Mouse (Mus musculus): ENCODE data around the gene Cgrrf1. TPM values are rescaled to one million over a fixed set of nuclear protein-coding genes. Genes with fewer than 3 reads are reported as not detected.
A peak's percentile ranks its signal among the peaks of the same experiment; 100 is the strongest.

The Cgrrf1 gene
- polyA plus RNA-seq, 1 experiment from 2014 or later, result 26.8 TPM

GRCm38 (mm10) chr14:46827430-46827829, 4.5 kb upstream of the Cgrrf1 start:
- H3K4me3 ChIP-seq, result no peak overlapping the region
- no peaks in the 10 kb centered on the region for H3K27me3 ChIP-seq (replicated peaks)
- H3K36me3 ChIP-seq, result no peaks in the 10 kb centered on the region
- H3K27ac ChIP-seq (ENCODE audit: poor library complexity, severe bottlenecking), result no peak overlapping the region
- H3K4me2 ChIP-seq, result no peak overlapping the region
- H3K9ac ChIP-seq, result no peak overlapping the region
- no peak for ATAC-seq (ENCODE audit: insufficient number of reproducible peaks, low FRiP score)
- no peaks in the 10 kb centered on the region for H3K9me3 ChIP-seq (replicated peaks)
- WGBS, result 57% methylated on average over 1 of the region's 1 CpGs
- peaks cover 5% of the 10 kb centered on the region; the same call in 1 of the 2 replicates for H3K4me1 ChIP-seq (replicated peaks)

GRCm38 (mm10) chr14:46831295-46831694, 630 bp upstream of the Cgrrf1 start:
- peak overlapping the region; percentile 76 for H3K4me2 ChIP-seq
- WGBS, result 4% methylated on average over 4 of the region's 4 CpGs
- peak overlapping the region; percentile 75 for H3K27ac ChIP-seq (ENCODE audit: poor library complexity, severe bottlenecking)
- no peaks in the 10 kb centered on the region for H3K27me3 ChIP-seq (replicated peaks)
- peak overlapping the region; percentile 97 for H3K9ac ChIP-seq
- no peaks in the 10 kb centered on the region for H3K36me3 ChIP-seq
- H3K4me1 ChIP-seq (replicated peaks), result peaks cover 10% of the 10 kb centered on the region
- peak overlapping the region; percentile 100 for H3K4me3 ChIP-seq
- no peak for ATAC-seq (ENCODE audit: insufficient number of reproducible peaks, low FRiP score)
- H3K9me3 ChIP-seq (replicated peaks), result no peaks in the 10 kb centered on the region

GRCm38 (mm10) chr14:46832354-46833272, 688 bp downstream of the Cgrrf1 start:
- no peaks in the 10 kb centered on the region for H3K9me3 ChIP-seq (replicated peaks)
- H3K4me3 ChIP-seq, result peak overlapping the region; percentile 100
- peak overlapping the region; percentile 97 for H3K9ac ChIP-seq
- H3K4me2 ChIP-seq, result peak overlapping the region; percentile 76
- no peaks in the 10 kb centered on the region for H3K36me3 ChIP-seq
- peak overlapping the region; percentile 75 for H3K27ac ChIP-seq (ENCODE audit: poor library complexity, severe bottlenecking)
- 6% methylated on average over 40 of the region's 40 CpGs for WGBS
- no peaks in the 10 kb centered on the region for H3K27me3 ChIP-seq (replicated peaks)
- peaks cover 14% of the 10 kb centered on the region for H3K4me1 ChIP-seq (replicated peaks)
- ATAC-seq (ENCODE audit: insufficient number of reproducible peaks, low FRiP score), result peak; percentile 68

GRCm38 (mm10) chr14:46839326-46839725, 7.4 kb downstream of the Cgrrf1 start:
- H3K9ac ChIP-seq, result no peak overlapping the region
- peaks cover 16% of the 10 kb centered on the region for H3K4me1 ChIP-seq (replicated peaks)
- H3K27me3 ChIP-seq (replicated peaks), result no peaks in the 10 kb centered on the region
- no peak overlapping the region for H3K4me2 ChIP-seq
- peaks cover 27% of the 10 kb centered on the region for H3K36me3 ChIP-seq
- ATAC-seq (ENCODE audit: insufficient number of reproducible peaks, low FRiP score), result no peak
- WGBS, result 57% methylated on average over 4 of the region's 4 CpGs
- H3K27ac ChIP-seq (ENCODE audit: poor library complexity, severe bottlenecking), result no peak overlapping the region
- no peak overlapping the region for H3K4me3 ChIP-seq
- no peaks in the 10 kb centered on the region for H3K9me3 ChIP-seq (replicated peaks)

- peaks cover 13% of the 10 kb centered on the region for H3K4me1 ChIP-seq (replicated peaks)
- H3K9ac ChIP-seq, result no peak overlapping the region
- H3K27me3 ChIP-seq (replicated peaks), result no peaks in the 10 kb centered on the region
- no peaks in the 10 kb centered on the region for H3K9me3 ChIP-seq (replicated peaks)
- WGBS, result 87% methylated on average over 11 of the region's 11 CpGs
- no peak for ATAC-seq (ENCODE audit: insufficient number of reproducible peaks, low FRiP score)
- H3K27ac ChIP-seq (ENCODE audit: poor library complexity, severe bottlenecking), result no peak overlapping the region
- no peak overlapping the region for H3K4me3 ChIP-seq
- no peak overlapping the region for H3K4me2 ChIP-seq
- peaks cover 42% of the 10 kb centered on the region for H3K36me3 ChIP-seq
Observed at GRCm38 (mm10) chr14:46845706-46846105, 13.8 kb downstream of the Cgrrf1 start.

- ATAC-seq (ENCODE audit: insufficient number of reproducible peaks, low FRiP score), result no peak
Observed at GRCm38 (mm10) chr14:46848063-46848590, 16.2 kb downstream of the Cgrrf1 start.

GRCm38 (mm10) chr14:46848736-46849135, 16.8 kb downstream of the Cgrrf1 start:
- Histone ChIP-seq H3K9me3 (replicated peaks) (no peaks in the 10 kb centered on the region), H3K9ac (no peak overlapping the region), H3K27ac (ENCODE audit: poor library complexity, severe bottlenecking) (no peak overlapping the region), H3K4me2 (no peak overlapping the region), H3K36me3 (peaks cover 25% of the 10 kb centered on the region), H3K27me3 (replicated peaks) (no peaks in the 10 kb centered on the region), H3K4me1 (replicated peaks) (0 out of 2 replicates have a peak, but pooled peaks cover 2% of the 10 kb centered on the region), H3K4me3 (no peak overlapping the region)
- no peak for ATAC-seq (ENCODE audit: insufficient number of reproducible peaks, low FRiP score)
- 86% methylated on average over 5 of the region's 5 CpGs for WGBS

More at GRCm38 (mm10) chr14:46848063-46848590, 16.2 kb downstream of the Cgrrf1 start:
- Histone ChIP-seq H3K4me3 (no peak overlapping the region), H3K9ac (no peak overlapping the region), H3K36me3 (peaks cover 25% of the 10 kb centered on the region), H3K27ac (ENCODE audit: poor library complexity, severe bottlenecking) (no peak overlapping the region), H3K4me1 (replicated peaks) (0 out of 2 replicates have a peak, but pooled peaks cover 2% of the 10 kb centered on the region), H3K27me3 (replicated peaks) (no peaks in the 10 kb centered on the region), H3K4me2 (no peak overlapping the region), H3K9me3 (replicated peaks) (no peaks in the 10 kb centered on the region)
- 82% methylated on average over 4 of the region's 4 CpGs for WGBS

- no peaks in the 10 kb centered on the region for H3K27me3 ChIP-seq (replicated peaks)
- no peaks in the 10 kb centered on the region for H3K9me3 ChIP-seq (replicated peaks)
- no peak overlapping the region for H3K9ac ChIP-seq
- H3K4me2 ChIP-seq, result no peak overlapping the region
- no peak for ATAC-seq (ENCODE audit: insufficient number of reproducible peaks, low FRiP score)
- H3K4me1 ChIP-seq (replicated peaks), result no peaks in the 10 kb centered on the region
- 83% methylated on average over 1 of the region's 1 CpGs for WGBS
- peaks cover 23% of the 10 kb centered on the region for H3K36me3 ChIP-seq
- no peak overlapping the region for H3K27ac ChIP-seq (ENCODE audit: poor library complexity, severe bottlenecking)
- H3K4me3 ChIP-seq, result no peak overlapping the region
Observed at GRCm38 (mm10) chr14:46849769-46850168, 17.8 kb downstream of the Cgrrf1 start.

GRCm38 (mm10) chr14:46853677-46854076, 21.8 kb downstream of the Cgrrf1 start:
- no peak overlapping the region for H3K27ac ChIP-seq (ENCODE audit: poor library complexity, severe bottlenecking)
- no peaks in the 10 kb centered on the region for H3K4me1 ChIP-seq (replicated peaks)
- no peaks in the 10 kb centered on the region for H3K9me3 ChIP-seq (replicated peaks)
- no peak for ATAC-seq (ENCODE audit: insufficient number of reproducible peaks, low FRiP score)
- H3K4me3 ChIP-seq, result no peak overlapping the region
- no peak overlapping the region for H3K4me2 ChIP-seq
- WGBS, result 62% methylated on average over 11 of the region's 11 CpGs
- no peak overlapping the region for H3K9ac ChIP-seq
- H3K27me3 ChIP-seq (replicated peaks), result no peaks in the 10 kb centered on the region
- H3K36me3 ChIP-seq, result peaks cover 10% of the 10 kb centered on the region

GRCm38 (mm10) chr14:46862922-46863321, 31.0 kb downstream of the Cgrrf1 start:
- Histone ChIP-seq H3K9me3 (replicated peaks) (no peaks in the 10 kb centered on the region), H3K27me3 (replicated peaks) (no peaks in the 10 kb centered on the region), H3K9ac (no peak overlapping the region), H3K4me3 (no peak overlapping the region), H3K4me1 (replicated peaks) (no peaks in the 10 kb centered on the region), H3K27ac (ENCODE audit: poor library complexity, severe bottlenecking) (no peak overlapping the region), H3K36me3 (peaks cover 9% of the 10 kb centered on the region; the same call in 1 of the 2 replicates), H3K4me2 (no peak overlapping the region)
- 92% methylated on average over 5 of the region's 5 CpGs for WGBS
- ATAC-seq (ENCODE audit: insufficient number of reproducible peaks, low FRiP score), result no peak

GRCm38 (mm10) chr14:46880935-46881334, 49.0 kb downstream of the Cgrrf1 start:
- H3K27me3 ChIP-seq (replicated peaks), result no peaks in the 10 kb centered on the region
- no peaks in the 10 kb centered on the region for H3K9me3 ChIP-seq (replicated peaks)
- peaks cover 15% of the 10 kb centered on the region for H3K4me1 ChIP-seq (replicated peaks)
- H3K27ac ChIP-seq (ENCODE audit: poor library complexity, severe bottlenecking), result no peak overlapping the region
- H3K4me2 ChIP-seq, result peak overlapping the region; percentile 88
- H3K36me3 ChIP-seq, result no peaks in the 10 kb centered on the region
- 4% methylated on average over 10 of the region's 10 CpGs for WGBS
- H3K9ac ChIP-seq, result no peak overlapping the region
- ATAC-seq (ENCODE audit: insufficient number of reproducible peaks, low FRiP score), result no peak
- H3K4me3 ChIP-seq, result peak overlapping the region; percentile 65; the same call in 1 of the 2 replicates

Measured in heart, embryonic 12.5 days (tissue).